Mouse (Mus musculus) lung, postnatal 25 days (tissue): ENCODE data around the gene Klhl11.

Experiments used
- DNase-seq: peaks from one replicate; pipeline ENCODE4 v3.0.0; 2022; ENCODE audit warnings: low spot score

The Klhl11 gene

GRCm38 (mm10) chr11:100471352-100472196, 967 bp downstream of the Klhl11 start:
- no peak for DNase-seq

DNA sequence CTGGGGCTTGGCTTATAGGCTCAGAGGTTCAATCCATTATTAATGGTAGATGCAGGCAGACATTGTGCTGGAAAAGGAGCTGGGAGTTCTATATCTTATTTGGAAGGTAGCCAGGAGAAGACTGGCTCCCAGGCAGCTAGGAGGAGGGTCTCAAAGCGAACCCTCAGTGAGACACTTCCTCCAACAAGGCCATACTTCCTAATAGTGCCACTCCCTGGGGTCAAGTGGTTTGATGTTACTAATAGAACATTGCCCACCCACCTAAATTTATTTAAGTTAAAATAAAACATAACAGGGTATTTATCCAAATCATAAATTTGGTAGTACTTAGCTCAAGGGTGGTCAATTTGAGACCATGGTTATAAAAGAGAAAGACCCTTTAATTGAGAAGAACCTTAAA, 6.7 kb downstream of the Klhl11 start:
- DNase-seq: no peak

DNA sequence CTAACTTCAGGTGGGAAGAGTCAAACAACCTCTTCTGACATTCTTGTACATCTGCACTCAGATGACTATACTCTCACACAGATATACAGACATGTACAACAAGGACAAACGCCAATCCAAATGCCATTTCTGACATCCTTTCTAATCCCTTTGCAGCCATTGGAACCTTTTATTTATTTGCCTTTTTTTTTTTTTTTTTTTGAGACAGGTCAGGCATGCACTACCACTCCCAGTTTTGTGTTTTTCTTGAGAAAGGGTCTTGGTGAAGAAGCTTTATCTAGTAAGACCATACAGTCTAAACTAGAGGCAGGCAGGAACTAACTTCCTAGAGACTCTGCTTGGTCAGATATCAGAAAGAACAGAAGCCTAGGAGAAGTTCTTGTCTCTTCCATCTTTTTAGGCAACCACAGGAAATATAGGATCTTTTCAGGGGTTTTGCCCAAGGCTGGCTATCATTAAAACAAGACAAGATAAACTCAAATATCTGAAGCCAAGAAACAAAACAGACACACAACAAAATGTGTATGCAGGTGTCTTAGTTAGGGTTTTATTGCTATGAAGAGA, 7.2 kb downstream of the Klhl11 start:
- DNase-seq: no peak

GRCm38 (mm10) chr11:100462699-100463098, 9.8 kb downstream of the Klhl11 start:
- DNase-seq: no peak

GRCm38 (mm10) chr11:100457711-100458110, 14.8 kb downstream of the Klhl11 start:
- no peak for DNase-seq

DNA sequence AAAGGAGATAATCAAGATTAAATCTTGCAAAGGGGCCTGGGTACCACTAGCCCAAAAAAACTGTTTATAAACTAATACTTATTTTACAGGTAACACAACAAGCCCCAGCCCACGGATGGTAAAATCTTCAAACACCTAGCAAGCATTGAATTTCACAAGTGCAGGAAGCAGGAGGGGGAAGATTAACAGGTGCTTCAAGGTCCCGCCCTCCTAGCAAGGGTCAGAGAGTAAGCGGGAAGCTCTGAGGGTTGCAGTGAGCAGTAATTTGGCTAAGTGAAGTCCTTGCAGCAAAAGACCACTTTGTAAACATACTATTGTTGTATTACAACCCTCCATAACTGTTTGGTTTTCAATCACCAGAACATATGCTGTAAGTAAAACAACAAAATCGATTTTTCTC, 15.3 kb downstream of the Klhl11 start:
- DNase-seq: peak; percentile 19

GRCm38 (mm10) chr11:100442625-100443024, 29.9 kb downstream of the Klhl11 start:
- no peak for DNase-seq

GRCm38 (mm10) chr11:100441797-100442196, 30.7 kb downstream of the Klhl11 start, which contains the start of the genes Nt5c3b and Klhl10:
Nt5c3b (minus strand) TSS chr11:100441808.
Klhl10 (plus strand) TSS chr11:100441917.
- no peak for DNase-seq

DNA sequence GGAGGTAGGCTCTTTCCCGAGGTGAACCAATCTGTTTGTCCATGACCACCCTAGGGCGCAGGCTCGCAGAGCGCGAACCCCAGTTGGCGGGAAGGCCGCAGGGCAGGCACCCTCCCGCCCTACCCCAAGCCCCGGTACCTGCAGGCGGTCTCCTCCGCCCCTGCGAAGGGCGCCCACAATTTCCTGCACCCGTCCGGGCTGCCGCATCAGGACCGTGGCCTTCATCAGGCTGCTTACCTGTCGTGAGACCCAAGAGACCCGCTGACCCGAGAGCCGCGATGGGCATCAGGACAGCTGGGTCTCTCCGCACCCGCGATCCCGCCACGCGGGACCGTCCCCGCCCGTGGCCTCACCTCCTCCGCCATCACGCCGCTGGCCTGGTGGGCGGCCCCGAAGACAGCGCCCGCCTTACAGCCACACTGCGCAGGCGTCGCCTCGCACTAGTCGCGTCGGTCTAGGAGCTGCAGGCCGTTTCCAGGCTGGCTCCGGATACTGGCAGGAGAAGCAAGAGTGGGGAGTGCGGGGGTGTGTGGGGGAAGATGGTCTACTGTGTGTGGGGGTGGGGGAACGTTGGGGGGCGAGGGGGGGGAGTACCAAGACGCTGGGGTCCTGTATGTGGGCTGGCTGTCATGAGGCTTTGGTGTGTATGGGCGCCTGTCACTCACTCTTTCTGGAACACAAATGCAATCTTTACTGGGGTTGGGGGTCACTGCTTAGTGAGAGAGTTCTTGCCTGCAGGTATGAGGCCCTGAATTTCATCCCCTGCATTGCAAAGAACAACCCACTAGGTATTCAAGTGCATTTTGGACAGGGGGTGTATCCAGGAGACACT, 31.6 kb downstream of the Klhl11 start:
- DNase-seq: peak; percentile 87

GRCm38 (mm10) chr11:100437901-100438300, 34.6 kb downstream of the Klhl11 start:
- DNase-seq: no peak

GRCm38 (mm10) chr11:100435678-100436246, 36.8 kb downstream of the Klhl11 start:
- DNase-seq: no peak

GRCm38 (mm10) chr11:100432002-100432401, 40.5 kb downstream of the Klhl11 start:
- DNase-seq: peak; percentile 47

GRCm38 (mm10) chr11:100430052-100430451, 42.5 kb downstream of the Klhl11 start:
- no peak for DNase-seq

GRCm38 (mm10) chr11:100428612-100429199, 43.8 kb downstream of the Klhl11 start:
- no peak for DNase-seq

- DNase-seq: no peak
Observed at GRCm38 (mm10) chr11:100426820-100427219, 45.7 kb downstream of the Klhl11 start.

DNA sequence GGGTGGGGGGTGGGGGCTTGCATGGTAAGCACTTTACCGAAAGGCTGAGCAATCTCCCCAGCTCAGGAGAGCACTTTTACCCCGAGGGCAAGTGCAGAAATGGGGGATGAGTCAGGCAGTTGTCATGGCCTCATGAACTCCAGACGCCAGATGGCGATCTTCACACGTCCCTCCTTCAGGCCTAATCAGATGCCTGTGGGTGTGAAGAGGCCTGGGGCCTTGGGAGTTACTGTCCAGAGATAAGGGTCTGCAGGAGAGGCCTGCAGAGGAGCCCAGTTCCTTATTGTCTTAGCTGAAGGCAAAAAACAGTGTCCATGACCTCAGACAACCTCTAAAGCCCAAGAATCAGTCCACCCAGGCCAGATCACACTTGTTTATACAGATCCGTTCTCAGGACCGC, 46.7 kb downstream of the Klhl11 start:
- peak; percentile 77 for DNase-seq

DNA sequence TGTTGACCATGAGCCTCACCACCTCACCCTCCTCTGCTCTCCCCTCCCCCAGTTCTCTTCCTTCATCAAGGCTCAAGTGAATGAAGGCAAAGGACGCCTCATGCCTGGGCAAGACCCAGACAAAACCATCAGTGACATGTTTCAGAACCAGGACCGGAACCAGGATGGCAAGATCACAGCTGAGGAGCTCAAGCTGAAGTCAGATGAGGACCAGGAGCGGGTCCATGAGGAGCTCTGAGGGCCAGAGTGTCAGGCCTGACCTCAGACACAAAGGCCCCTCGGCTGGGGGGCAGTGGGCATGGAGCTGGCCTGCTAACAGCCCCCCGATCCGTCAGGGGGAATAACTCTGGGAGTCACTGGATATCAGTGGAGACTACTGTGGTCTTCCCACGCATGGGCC, 48.7 kb downstream of the Klhl11 start:
- DNase-seq: no peak

DNA sequence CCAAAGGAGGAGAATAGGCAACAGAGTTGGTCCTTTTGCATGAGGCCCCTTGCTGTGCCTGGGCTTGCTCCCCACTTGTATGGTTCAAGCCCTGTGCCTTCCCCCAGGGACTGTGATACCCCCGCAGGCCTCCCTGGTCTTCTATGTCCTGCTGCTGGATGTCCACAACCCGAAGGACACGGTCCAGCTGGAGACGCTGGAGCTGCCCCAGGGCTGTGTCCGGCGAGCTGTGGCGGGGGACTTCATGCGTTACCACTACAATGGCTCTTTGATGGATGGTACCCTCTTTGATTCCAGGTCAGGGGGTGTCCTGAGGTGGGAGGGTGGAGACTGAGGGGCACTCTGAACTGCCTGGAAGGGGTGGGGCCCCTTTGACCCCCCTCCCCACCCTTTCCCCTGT, 51.0 kb downstream of the Klhl11 start:
- DNase-seq: no peak

DNA sequence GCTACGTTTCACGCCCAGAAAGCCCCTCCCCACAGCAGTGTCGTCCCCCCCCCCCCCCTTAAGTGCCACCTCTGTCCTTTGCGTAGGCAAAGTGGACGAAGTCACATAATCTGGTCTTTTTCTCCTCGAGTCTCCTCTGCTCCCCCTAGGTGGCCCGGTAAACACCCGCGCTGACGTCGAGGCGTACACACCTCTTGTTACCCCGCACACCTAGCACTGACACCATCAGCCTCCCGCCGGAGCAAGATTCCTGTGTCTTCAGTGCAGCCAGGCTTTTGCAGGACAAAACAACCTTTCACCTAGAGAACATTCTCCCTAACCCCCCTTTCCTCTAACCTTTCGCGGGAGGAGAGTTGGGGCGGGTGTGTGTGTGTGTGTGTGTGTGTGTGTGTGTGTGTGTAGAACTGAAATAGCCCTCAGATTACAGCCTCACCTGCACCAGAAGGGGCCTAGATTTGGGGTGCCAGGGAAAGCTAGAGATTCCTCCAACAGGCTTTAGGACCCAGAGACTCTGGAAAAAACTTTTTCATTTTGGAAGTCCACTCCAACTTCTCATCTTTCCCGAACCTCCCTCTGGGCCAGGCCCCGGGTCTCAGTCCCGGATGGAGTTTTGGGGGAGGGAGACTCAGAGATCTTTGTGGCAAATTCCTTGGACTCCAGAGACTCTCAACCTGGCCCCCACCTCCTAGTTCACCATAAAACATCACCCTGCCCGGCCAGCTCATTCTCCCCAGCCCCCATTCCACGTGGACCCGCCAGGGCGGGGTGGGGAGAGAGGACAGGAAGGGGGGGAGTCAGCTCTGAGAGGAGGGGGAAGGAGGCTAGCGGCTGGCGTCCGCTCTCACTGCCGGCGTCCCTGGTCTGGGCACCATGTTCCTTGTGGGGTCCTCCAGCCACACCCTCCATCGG, 57.4 kb downstream of the Klhl11 start, which contains the start of gene Fkbp10:
TSS of gene Fkbp10 (plus strand) at position 784 of the 909 bp plus-strand sequence.
- DNase-seq: no peak

- peak; percentile 86 for DNase-seq
Observed at GRCm38 (mm10) chr11:100414021-100414913, 58.3 kb downstream of the Klhl11 start, which contains the start of gene P3h4. P3h4 (minus strand) TSS chr11:100414836.
